In genomic region chr13:43452843-43453605, GRCm38 (mm10) we compare ENCODE assay signal across 9 mouse cellular contexts. TPM values are rescaled to one million over a fixed set of nuclear protein-coding genes. Genes with fewer than 3 reads are reported as not detected.
DNase-seq lines count a peak whose midpoint lies in the region; ATAC-seq and TF ChIP-seq lines count a peak whose summit lies in the region.
"Had no signal": no experiment of that assay in that cellular context is flagged by ENCODE, and none has a peak within 500 bp of the region (broad histone marks: within the 10 kb centered on the region; RNA-seq: fewer than 3 reads in every experiment).

No protein-coding gene starts in this region.

- no peak overlapping the region; the same call in 1 of the 2 replicates for H3K4me2 ChIP-seq in kidney, embryonic 14.5 days (replicated peaks; ENCODE audit: low read depth, low read length)
- H3K4me2 ChIP-seq in liver, embryonic 13.5 days = peak overlapping the region; percentile 6; the same call in 1 of the 2 replicates

- no peaks in the 10 kb centered on the region for H3K27me3 ChIP-seq in cerebellum, adult 2 months (ENCODE audit: control insufficient read depth, insufficient read depth, low read length)
- H3K27me3 ChIP-seq in kidney, embryonic 14.5 days (ENCODE audit: control insufficient read depth, insufficient read depth, low read length) = no peaks in the 10 kb centered on the region
- no peaks in the 10 kb centered on the region for H3K27me3 ChIP-seq in liver, embryonic 13.5 days

- DNase-seq in cerebellum, adult 2 months = peak in 1 of 2 experiments; percentile 54
- no peak for DNase-seq in cerebellum, adult 11-12 months
- no peak for DNase-seq in kidney, adult 8-10 months
- peak; percentile 74 for DNase-seq in CD4-positive, CD25-positive, alpha-beta regulatory T cell, adult 2 months (ENCODE audit: low read depth, low spot score)
- no peak for DNase-seq in liver, embryonic 13.5 days
- DNase-seq in left cerebral cortex, adult 9 months (ENCODE audit: low spot score in 2 of 2) = no peak
- DNase-seq in spleen, postnatal 4 days (ENCODE audit: low spot score in 2 of 2) = no peak
- DNase-seq: kidney, adult 18-20 months had no signal

- ATAC-seq in kidney, embryonic 14.5 days (ENCODE audit: low FRiP score, low TSS enrichment) = no peak
- no peak for ATAC-seq in liver, embryonic 13.5 days (ENCODE audit: low read depth)

- 33% methylated on average over 7 of the region's 7 CpGs for WGBS in cerebellum, adult 2 months
- WGBS in kidney, embryonic 14.5 days = 26% methylated on average over 7 of the region's 7 CpGs
- 25% methylated on average over 7 of the region's 7 CpGs for WGBS in liver, embryonic 13.5 days (ENCODE audit: insufficient replicate concordance)

- no peak overlapping the region for H3K9ac ChIP-seq in kidney, embryonic 14.5 days (ENCODE audit: low read depth, low read length)
- 0 out of 2 replicates have a peak overlapping the region, but pooled peaks have one; percentile 22 for H3K9ac ChIP-seq in liver, embryonic 13.5 days

- 0 out of 2 replicates have a peak overlapping the region, but pooled peaks have one; percentile 35 for H3K27ac ChIP-seq in cerebellum, adult 2 months (ENCODE audit: insufficient read depth, low read length)
- peak overlapping the region; percentile 12 for H3K27ac ChIP-seq in kidney, embryonic 14.5 days (ENCODE audit: low read depth, low read length)
- no peak overlapping the region for H3K27ac ChIP-seq in liver, embryonic 13.5 days

- no peak for TF ChIP-seq POLR2A in cerebellum, adult 2 months (IDR thresholded peaks at IDR 0.05; ENCODE audit: borderline replicate concordance, insufficient read depth, low read length)

- no peaks in the 10 kb centered on the region; the same call in 1 of the 2 replicates for H3K4me1 ChIP-seq in cerebellum, adult 2 months (ENCODE audit: control insufficient read depth, insufficient read depth, low read length)
- 0 out of 2 replicates have a peak, but pooled peaks cover 7% of the 10 kb centered on the region for H3K4me1 ChIP-seq in kidney, embryonic 14.5 days (ENCODE audit: control insufficient read depth, insufficient read depth, low read length)
- H3K4me1 ChIP-seq in liver, embryonic 13.5 days (replicated peaks) = peaks cover 48% of the 10 kb centered on the region

- no peaks in the 10 kb centered on the region for H3K36me3 ChIP-seq in kidney, embryonic 14.5 days (ENCODE audit: control insufficient read depth, insufficient read depth, low read length)
- H3K36me3 ChIP-seq in liver, embryonic 13.5 days = no peaks in the 10 kb centered on the region

- no peaks in the 10 kb centered on the region for H3K9me3 ChIP-seq in kidney, embryonic 14.5 days (ENCODE audit: control insufficient read depth, low read length)
- H3K9me3 ChIP-seq in liver, embryonic 13.5 days (replicated peaks) = no peaks in the 10 kb centered on the region

- TF ChIP-seq CTCF in cerebellum, adult 2 months (IDR thresholded peaks at IDR 0.05; ENCODE audit: borderline replicate concordance, insufficient read depth, low read depth, low read length) = no peak

- H3K4me3 ChIP-seq in cerebellum, adult 2 months (replicated peaks; ENCODE audit: insufficient read depth, low read depth, low read length) = no peak overlapping the region
- no peak overlapping the region for H3K4me3 ChIP-seq in kidney, embryonic 14.5 days (ENCODE audit: low read length)
- H3K4me3 ChIP-seq in liver, embryonic 13.5 days (replicated peaks) = no peak overlapping the region

RNA-seq across cellular contexts. Expression of gene Ranbp9, which starts 28.1 kb away (rescaled TPM):
- 59.9 and 61.6 TPM in 2 replicates for polyA plus RNA-seq in cerebellum, adult 2 months (2012; rRNA removed)
- 15.1 and 21.1 TPM in 2 replicates for polyA plus RNA-seq in kidney, embryonic 14.5 days (2014; fragmentation: Nextera tagmentation; extraction: Ambion mirVana)
- polyA plus RNA-seq in liver, embryonic 13.5 days (2015; fragmentation: Nextera tagmentation; extraction: Ambion mirVana) = 2.4 and 3.4 TPM in 2 replicates

RNA-seq across cellular contexts. Expression of gene Nol7, which starts 54.8 kb away (rescaled TPM):
- 126 and 127 TPM in 2 replicates for polyA plus RNA-seq in cerebellum, adult 2 months (2012; rRNA removed)
- 144 and 166 TPM in 2 replicates for polyA plus RNA-seq in kidney, embryonic 14.5 days (2014; fragmentation: Nextera tagmentation; extraction: Ambion mirVana)
- 155 and 183 TPM in 2 replicates for polyA plus RNA-seq in liver, embryonic 13.5 days (2015; fragmentation: Nextera tagmentation; extraction: Ambion mirVana)
